Mouse (Mus musculus): ENCODE results near the gene Rab15. TPM values are rescaled to one million over a fixed set of nuclear protein-coding genes. Genes with fewer than 3 reads are reported as not detected.
"Not testable (repeated sequence)": the region's sequence is repeated elsewhere in the genome, so short reads cannot be mapped to it uniquely, and the experiment has no call there.

Rab15 gene
- total RNA-seq (2021), result 100 to 1,000 TPM; 234 to 269 TPM
- long read RNA-seq, experiment 1, transcript Rab15-201 (7 exons, 3,158 nt), result major isoform, 360 of 436 reads
- long read RNA-seq, experiment 1, partial matches to known transcripts, result 16 of 436 reads
- long read RNA-seq, experiment 1, other reads (novel, unspliced or antisense), result 57 of 436 reads
- long read RNA-seq, experiment 2, transcript Rab15-201 (7 exons, 3,158 nt), result major isoform, 410 of 483 reads
- long read RNA-seq, experiment 2, partial matches to known transcripts, result 4 of 483 reads
- long read RNA-seq, experiment 2, other reads (novel, unspliced or antisense), result 65 of 483 reads

- intact Hi-C loops (cut with DNase I), result loop anchor here (5.0 kb wide), 1 partner anchor 55 kb away; the partner anchor contains the start of genes Churc1 and Fntb
- DNase-seq (ENCODE audit: low spot score in 2 of 2), result no peak
Measured at GRCm38 (mm10) chr12:76822651-76823041, at the start of gene Rab15. Gene Rab15 (minus strand): TSS chr12:76822908.

- intact Hi-C loops (cut with DNase I), result no loop called here
- peak in 1 of 2 experiments; percentile 32 for DNase-seq (ENCODE audit: low spot score in 2 of 2)
Measured at GRCm38 (mm10) chr12:76869561-76869960, 46.9 kb upstream of the Rab15 start.

DNA sequence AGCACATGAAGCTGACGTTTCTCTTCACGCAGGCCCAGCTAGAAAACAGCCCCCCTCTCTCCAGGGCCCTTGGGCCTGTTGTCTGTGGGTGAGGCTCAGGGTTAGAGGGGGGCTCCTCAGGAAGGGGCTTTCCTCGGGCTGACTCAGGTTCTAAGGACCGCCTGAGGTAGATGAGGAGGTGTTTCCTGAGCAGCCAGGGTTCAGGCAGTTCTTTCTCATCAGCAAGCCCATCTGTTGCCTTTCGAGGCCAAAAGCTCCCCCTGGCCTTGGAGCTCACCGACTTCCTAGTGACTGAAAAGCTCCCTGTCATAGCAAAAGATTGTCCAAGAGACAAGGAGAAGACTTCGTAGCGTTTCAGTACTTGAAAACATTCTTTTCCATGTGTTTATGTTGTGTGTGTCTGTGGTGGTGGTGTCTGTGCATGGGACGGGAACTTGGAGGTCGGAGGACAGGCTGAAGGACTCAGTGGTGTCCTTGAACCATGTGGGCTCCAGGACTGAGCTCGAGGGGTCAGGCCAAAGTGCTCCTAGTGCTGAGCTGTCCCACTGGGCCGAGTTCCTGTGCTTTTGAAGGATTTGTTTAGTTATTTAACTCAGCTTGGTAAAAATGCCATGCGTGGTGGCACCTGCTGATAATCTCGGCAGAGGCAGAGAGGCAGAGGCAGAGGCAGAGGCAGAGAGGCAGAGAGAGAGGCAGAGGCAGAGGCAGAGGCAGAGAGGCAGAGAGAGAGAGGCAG lies 45.9 kb upstream of the Rab15 start:
- intact Hi-C loops (cut with DNase I), result no loop called here
- no peak for DNase-seq (ENCODE audit: low spot score in 2 of 2)

DNA sequence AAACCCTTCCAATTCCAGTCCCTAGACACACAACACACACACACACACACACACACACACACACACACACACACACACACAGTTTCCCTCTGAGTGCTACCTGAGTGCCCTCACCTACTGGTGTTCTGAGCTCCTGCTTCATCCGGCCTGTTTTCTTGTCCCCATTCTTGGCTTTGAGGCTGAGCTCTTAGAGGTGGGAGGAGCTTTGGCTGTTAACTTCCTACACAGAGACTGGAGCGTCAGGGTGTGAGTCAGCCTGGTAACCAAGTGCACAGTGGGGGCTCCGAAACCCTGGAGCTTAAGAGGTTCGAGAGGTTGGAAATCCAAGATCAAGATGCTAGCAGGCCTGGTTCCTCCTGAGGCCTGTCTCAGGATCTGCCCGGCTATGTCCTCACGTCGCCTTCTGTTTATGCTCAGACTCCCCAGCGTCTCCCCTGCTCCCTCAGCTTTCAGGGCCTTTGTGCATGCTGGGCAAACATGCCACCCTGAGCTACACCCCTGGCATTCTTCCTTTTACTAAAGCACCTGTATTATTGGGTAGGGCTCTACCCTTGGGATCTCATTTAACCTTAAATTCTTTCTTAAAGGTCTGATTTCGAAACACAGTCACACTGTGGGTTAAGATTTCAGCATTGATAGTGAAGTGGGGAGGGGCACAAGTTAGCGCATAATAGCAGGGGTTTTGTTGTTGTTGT lies 45.0 kb upstream of the Rab15 start:
- peak; percentile 40 to 63 for DNase-seq (ENCODE audit: low spot score in 2 of 2)
- intact Hi-C loops (cut with DNase I), result no loop called here

- DNase-seq (ENCODE audit: low spot score in 2 of 2), result no peak
- intact Hi-C loops (cut with DNase I), result no loop called here
Measured at GRCm38 (mm10) chr12:76865266-76865665, 42.6 kb upstream of the Rab15 start.

GRCm38 (mm10) chr12:76863651-76864050 lies 40.9 kb upstream of the Rab15 start:
- DNase-seq (ENCODE audit: low spot score in 2 of 2), result peak in 1 of 2 experiments; percentile 18
- intact Hi-C loops (cut with DNase I), result no loop called here

GRCm38 (mm10) chr12:76858788-76859187 lies 36.1 kb upstream of the Rab15 start:
- intact Hi-C loops (cut with DNase I); DNase-seq (ENCODE audit: low spot score in 2 of 2): not testable (repeated sequence)

- DNase-seq (ENCODE audit: low spot score in 2 of 2), result no peak
- intact Hi-C loops (cut with DNase I), result no loop called here
Measured at GRCm38 (mm10) chr12:76857087-76857486, 34.4 kb upstream of the Rab15 start.

- DNase-seq (ENCODE audit: low spot score in 2 of 2), result no peak
- intact Hi-C loops (cut with DNase I), result no loop called here
Measured at GRCm38 (mm10) chr12:76853378-76854142, 30.9 kb upstream of the Rab15 start.

GRCm38 (mm10) chr12:76852419-76852818 lies 29.7 kb upstream of the Rab15 start:
- no peak for DNase-seq (ENCODE audit: low spot score in 2 of 2)
- intact Hi-C loops (cut with DNase I), result no loop called here

DNA sequence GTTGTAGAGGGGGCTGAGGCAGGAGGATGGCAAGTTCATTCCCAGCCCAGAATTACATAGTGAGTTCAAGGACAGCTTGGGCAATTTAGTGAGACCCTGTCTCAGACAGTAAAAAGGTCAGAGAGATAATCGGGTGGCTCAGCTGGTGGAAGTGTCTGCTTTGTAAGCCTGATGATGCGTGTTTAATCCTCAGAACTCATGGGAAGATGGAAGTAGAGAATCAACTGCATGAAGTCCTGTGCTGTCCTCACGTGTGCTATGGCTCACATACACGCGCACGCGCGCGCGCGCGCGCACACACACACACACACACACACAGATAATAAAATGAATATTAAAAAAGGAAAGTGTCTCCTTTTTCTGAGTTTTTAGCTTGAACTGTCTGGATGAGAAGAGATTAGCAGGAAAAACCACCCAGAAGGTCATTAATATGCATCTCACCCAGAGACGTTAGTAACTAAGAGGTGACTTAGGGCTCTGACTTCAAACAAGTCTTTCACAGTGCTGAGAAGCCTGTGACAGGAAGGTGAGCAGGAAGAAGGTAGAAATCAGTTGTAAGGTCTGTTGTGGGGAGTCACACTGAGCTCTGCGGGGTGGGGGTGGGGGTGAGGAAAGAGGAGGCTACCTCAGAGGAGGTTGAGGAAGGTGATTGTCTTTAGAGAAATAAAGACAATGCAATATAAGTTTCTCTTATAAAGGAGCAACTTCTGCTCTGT lies 21.8 kb upstream of the Rab15 start:
- intact Hi-C loops (cut with DNase I), result no loop called here

GRCm38 (mm10) chr12:76840081-76840480 lies 17.4 kb upstream of the Rab15 start:
- intact Hi-C loops (cut with DNase I), result no loop called here

More for the DNA sequence above, 21.8 kb upstream of the Rab15 start:
- DNase-seq (ENCODE audit: low spot score in 2 of 2), result no peak

DNA sequence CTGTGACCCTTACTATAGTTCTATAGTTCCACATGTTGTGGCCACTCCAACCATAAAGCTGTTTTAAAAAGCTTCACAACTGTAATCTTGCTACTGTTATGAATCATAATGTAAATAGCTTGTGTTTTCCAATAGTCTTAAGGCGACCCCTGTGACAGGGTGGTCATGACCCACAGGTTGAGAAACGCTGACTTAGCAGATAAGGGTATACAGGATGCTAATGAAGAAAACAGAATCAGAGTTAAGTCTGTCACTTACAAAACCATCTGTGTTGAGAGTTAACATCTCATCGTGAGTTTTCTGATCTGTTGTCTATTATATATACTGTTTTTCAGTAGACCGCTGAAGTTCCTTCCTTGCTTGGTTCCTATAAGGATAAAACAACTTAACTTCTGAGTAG lies 16.6 kb upstream of the Rab15 start:
- no peak for DNase-seq (ENCODE audit: low spot score in 2 of 2)
- intact Hi-C loops (cut with DNase I), result loop anchor here (5.0 to 10.0 kb wide), 3 partner anchors 38 to 1054 kb away; no protein-coding TSS in a partner anchor

More at GRCm38 (mm10) chr12:76840081-76840480, 17.4 kb upstream of the Rab15 start:
- no peak for DNase-seq (ENCODE audit: low spot score in 2 of 2)

- intact Hi-C loops (cut with DNase I), result loop anchor here (5.0 to 10.0 kb wide), 3 partner anchors 39 to 1053 kb away; no protein-coding TSS in a partner anchor
- peak in 1 of 2 experiments; percentile 35 for DNase-seq (ENCODE audit: low spot score in 2 of 2)
Measured at GRCm38 (mm10) chr12:76837844-76838650, 15.3 kb upstream of the Rab15 start.

DNA sequence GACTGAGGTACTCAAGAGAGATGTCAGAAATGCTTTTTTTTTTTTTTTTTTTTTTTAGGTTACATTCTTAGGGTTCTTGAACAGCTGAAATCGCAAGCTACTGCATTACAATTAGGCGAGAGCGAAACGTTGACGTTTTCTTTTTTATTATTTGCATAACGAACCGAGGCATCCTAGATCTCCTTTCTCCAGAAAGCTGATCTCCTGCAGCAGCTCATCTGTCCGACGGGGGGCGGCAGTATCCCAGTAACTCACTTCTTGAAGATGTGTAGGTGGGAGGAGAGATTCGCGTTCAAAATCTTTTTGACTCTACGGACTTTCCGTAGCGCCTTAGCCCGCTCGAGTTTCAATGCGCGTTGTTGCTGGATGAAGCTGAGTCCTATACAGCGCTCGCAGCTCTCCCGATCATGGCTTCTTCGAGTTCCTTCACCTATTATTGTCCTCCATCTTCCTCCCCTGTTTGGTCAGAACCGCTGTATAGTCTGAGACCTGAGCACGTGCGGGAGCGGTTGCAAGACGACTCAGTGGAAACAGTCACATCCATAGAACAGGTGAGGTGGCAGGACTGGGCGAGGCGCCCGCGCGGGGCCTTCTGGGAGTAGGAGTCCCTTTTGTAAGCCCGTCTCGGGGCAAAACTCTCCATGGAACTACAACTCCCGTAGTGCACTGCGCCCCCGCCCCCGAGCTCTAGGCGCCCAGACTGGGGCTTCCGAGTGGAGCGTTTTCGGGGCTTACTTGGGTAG lies 14.6 kb upstream of the Rab15 start:
- intact Hi-C loops (cut with DNase I), result loop anchor here (5.0 to 10.0 kb wide), 3 partner anchors 40 to 1052 kb away; no protein-coding TSS in a partner anchor
- peak; percentile 97 to 98 for DNase-seq (ENCODE audit: low spot score in 2 of 2)

GRCm38 (mm10) chr12:76832704-76833103 lies 10.0 kb upstream of the Rab15 start:
- DNase-seq (ENCODE audit: low spot score in 2 of 2), result peak; percentile 42 to 58

GRCm38 (mm10) chr12:76825283-76825682 lies 2.6 kb upstream of the Rab15 start:
- intact Hi-C loops (cut with DNase I), result no loop called here
- DNase-seq (ENCODE audit: low spot score in 2 of 2), result peak; percentile 34 to 48

More at GRCm38 (mm10) chr12:76832704-76833103, 10.0 kb upstream of the Rab15 start:
- intact Hi-C loops (cut with DNase I), result loop anchor here (10.0 kb wide), 1 partner anchor 1048 kb away; no protein-coding TSS in a partner anchor

Measured in left cerebral cortex, postnatal 14 days (tissue).